Mouse (Mus musculus): Measurements from ENCODE around the gene Gm15155.

The Gm15155 gene

GRCm38 (mm10) chrX:155624341-155624841 lies at the start of gene Gm15155:
Gene Gm15155, plus strand, starts transcription at chrX:155624741.
- DNase-seq (ENCODE audit: low read depth, low spot score), result no peak

GRCm38 (mm10) chrX:155579791-155580190 lies 44.8 kb upstream of the Gm15155 start:
- no peak for DNase-seq (ENCODE audit: low read depth, low spot score)

GRCm38 (mm10) chrX:155584586-155584985 lies 40.0 kb upstream of the Gm15155 start:
- DNase-seq (ENCODE audit: low read depth, low spot score), result no peak

DNA sequence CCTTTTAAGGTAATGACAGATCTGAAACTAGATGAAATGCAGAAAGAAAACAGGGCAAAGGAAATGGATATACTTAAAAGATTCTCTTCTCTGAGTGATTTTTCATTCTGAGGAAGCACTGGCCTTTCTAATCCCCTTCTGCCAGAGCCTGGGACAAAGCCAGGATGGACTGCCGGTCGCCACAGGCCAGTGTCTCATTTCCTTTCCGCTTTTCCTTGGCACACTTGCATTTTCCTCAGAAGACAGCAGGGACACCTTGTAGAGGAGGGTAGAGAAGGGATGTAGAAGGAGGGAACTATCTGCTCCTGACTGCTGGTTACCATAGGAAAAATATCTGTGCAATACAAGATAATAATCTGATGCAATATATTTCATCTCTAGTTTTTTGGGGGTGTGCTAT lies 33.1 kb upstream of the Gm15155 start:
- no peak for DNase-seq (ENCODE audit: low read depth, low spot score)

GRCm38 (mm10) chrX:155592467-155592866 lies 32.1 kb upstream of the Gm15155 start:
- DNase-seq (ENCODE audit: low read depth, low spot score), result peak; percentile 57

GRCm38 (mm10) chrX:155594685-155595084 lies 29.9 kb upstream of the Gm15155 start:
- DNase-seq (ENCODE audit: low read depth, low spot score), result no peak

DNA sequence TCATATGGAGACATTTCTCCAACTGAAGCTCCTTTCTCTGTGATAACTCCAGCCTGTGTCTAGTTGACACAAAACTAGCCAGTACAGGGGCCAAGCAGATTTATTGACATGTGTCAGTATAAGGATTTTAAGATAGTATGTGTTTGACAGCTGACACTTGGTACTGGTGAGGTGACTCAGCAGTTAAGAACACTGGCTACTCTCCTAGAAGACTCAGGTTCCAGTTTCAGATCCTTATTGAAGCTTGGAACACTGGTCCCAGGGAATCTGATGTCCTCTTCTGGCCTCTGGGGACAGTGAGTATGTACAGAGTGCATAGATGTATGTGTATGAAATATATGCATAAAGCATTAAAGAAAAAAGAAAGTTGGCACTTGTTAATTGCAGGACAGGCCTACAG lies 28.2 kb upstream of the Gm15155 start:
- no peak for DNase-seq (ENCODE audit: low read depth, low spot score)

GRCm38 (mm10) chrX:155601196-155601595 lies 23.3 kb upstream of the Gm15155 start:
- DNase-seq (ENCODE audit: low read depth, low spot score), result peak; percentile 72

DNA sequence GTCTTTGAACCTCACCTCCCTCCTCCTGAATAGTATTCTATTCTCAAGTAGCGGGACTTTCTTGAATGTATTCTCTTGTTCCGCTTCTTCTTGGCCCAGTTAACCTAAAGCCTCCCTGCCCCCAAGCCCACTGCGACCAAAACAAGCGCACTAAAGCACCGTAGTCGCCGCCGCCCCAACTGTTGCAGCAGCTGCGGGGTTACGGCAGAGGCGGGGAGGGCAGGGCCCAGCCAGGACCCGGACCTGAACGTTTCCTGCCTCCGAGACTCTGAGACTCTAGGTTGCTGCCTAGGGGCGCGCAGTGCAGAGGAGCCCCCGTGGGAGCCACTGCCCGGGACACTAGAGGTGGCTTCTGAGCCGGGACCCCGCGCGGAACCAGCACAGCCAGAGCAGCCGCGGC lies 2.0 kb upstream of the Gm15155 start:
- no peak for DNase-seq (ENCODE audit: low read depth, low spot score)

GRCm38 (mm10) chrX:155622961-155623599 lies 1.5 kb upstream of the Gm15155 start:
- DNase-seq (ENCODE audit: low read depth, low spot score), result no peak

- DNase-seq (ENCODE audit: low read depth, low spot score), result no peak
Measured at GRCm38 (mm10) chrX:155623701-155624281, 750 bp upstream of the Gm15155 start, which contains the start of gene Ptchd1. Gene Ptchd1, minus strand, starts transcription at chrX:155623814.

DNA sequence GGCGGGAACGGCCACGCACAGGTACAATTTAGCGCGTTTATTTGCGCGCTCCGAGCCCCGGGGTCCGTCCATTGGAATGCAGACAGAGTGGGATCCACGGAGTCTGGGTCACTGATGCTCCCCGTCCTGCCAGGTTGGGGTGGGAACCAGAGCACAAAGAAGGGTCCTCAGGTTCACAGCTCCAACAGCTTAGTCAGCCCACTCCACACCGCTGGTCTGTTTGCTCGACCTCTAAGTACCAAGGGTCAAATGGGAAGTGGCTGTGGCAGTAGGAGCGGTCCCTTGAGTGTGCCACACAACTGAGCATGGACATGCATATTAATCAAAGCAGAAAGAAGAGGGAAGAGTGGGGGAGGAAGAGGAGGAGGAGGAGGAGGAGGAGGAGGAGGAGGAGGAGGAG lies 354 bp downstream of the Gm15155 start:
- DNase-seq (ENCODE audit: low read depth, low spot score), result no peak

GRCm38 (mm10) chrX:155625671-155626196 lies 1.2 kb downstream of the Gm15155 start:
- no peak for DNase-seq (ENCODE audit: low read depth, low spot score)

GRCm38 (mm10) chrX:155643975-155644374 lies 19.4 kb downstream of the Gm15155 start:
- no peak for DNase-seq (ENCODE audit: low read depth, low spot score)

DNA sequence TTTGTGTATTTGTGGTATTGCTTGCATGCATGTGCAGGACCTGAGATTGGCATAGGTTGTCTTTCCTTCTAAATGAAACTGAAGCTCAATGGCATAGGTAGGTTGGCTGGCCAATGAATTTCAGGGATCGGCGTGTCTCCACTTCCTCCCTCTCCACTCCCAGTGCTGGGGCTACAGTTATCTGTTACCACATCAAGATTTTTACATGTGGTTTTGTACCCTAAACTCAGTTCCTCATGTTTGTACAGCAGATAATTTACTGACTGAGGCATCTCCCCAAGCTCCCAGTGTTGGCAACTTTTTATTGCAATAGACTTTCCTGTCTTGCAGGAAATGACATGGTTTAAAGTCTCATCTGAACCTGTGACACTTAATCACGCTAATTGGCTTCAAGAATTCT lies 21.4 kb downstream of the Gm15155 start:
- no peak for DNase-seq (ENCODE audit: low read depth, low spot score)

DNA sequence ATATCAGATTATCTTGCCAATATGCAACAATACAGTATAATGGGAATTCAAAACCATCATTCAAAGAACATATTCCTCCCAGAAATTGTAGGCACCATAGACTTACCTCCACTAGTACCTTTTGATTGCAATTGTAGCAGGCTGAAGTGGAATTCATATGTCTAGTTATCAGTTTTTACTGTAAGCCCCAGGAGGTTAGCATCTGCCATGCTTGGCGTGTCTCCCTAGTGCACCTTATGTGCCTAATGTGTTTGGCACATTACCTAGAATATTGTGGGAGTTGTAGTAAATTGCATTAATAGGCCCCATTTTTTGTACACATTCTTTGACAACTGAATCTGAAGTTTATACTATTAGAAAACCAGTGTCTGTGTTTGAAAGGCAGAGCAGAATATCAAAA lies 33.4 kb downstream of the Gm15155 start:
- no peak for DNase-seq (ENCODE audit: low read depth, low spot score)

- peak; percentile 10 for DNase-seq (ENCODE audit: low read depth, low spot score)
Measured at GRCm38 (mm10) chrX:155690440-155690839, 65.9 kb downstream of the Gm15155 start.

DNA sequence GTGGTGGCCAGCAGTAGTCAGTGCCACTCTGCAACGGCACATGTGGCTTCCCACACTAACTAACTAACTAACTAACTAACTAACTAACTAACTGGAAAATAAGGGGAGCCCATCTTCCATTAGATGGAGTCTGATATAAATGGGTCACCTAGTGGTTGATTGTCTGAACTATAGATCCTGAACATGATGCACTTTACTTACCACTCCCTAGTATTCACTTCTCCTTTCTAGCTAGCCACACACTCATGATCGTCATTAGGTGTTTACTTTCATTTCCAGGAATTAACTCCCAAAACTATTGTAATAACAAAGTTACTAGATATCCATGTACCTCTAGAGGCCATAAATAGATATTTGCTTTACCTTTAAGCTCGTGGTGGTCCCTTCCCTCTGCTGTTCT lies 99.6 kb downstream of the Gm15155 start:
- no peak for DNase-seq (ENCODE audit: low read depth, low spot score)

- no peak for DNase-seq (ENCODE audit: low read depth, low spot score)
Measured at GRCm38 (mm10) chrX:155728387-155728786, 103.8 kb downstream of the Gm15155 start.

GRCm38 (mm10) chrX:155888118-155888517 lies 263.6 kb downstream of the Gm15155 start:
- no peak for DNase-seq (ENCODE audit: low read depth, low spot score)

- no peak for DNase-seq (ENCODE audit: low read depth, low spot score)
Measured at GRCm38 (mm10) chrX:155900040-155900439, 275.5 kb downstream of the Gm15155 start.

- peak; percentile 18 for DNase-seq (ENCODE audit: low read depth, low spot score)
Measured at GRCm38 (mm10) chrX:155901742-155902141, 277.2 kb downstream of the Gm15155 start.

- DNase-seq (ENCODE audit: low read depth, low spot score), result no peak
Measured at GRCm38 (mm10) chrX:155903108-155903507, 278.6 kb downstream of the Gm15155 start.

Measured in telencephalon, adult 2 months (tissue).